Mouse (Mus musculus) CH12.LX (cell line): ENCODE measurements around the gene Aimp2. TPM values are rescaled to one million over a fixed set of nuclear protein-coding genes. Genes with fewer than 3 reads are reported as not detected.

Source experiments
- DNase-seq: peaks from one replicate; pipeline ENCODE4 v3.0.0-alpha.2; 2013; ENCODE audit errors: extremely low read depth
- H3K27ac ChIP-seq: 2 replicates; pipeline ENCODE4 v1.5.1; 2012; ENCODE audit warnings: low read depth, mild to moderate bottlenecking, control low read depth, moderate library complexity; ENCODE audit not compliant: insufficient read depth
- H3K27me3 ChIP-seq: replicated peaks from 2 replicates; pipeline ENCODE3; 2012; ENCODE audit warnings: inconsistent platforms
- H3K36me3 ChIP-seq, 2 experiments: replicated peaks in 1 of 2; 2 replicates each; pipeline versions ENCODE3 to v1.6.1; 2012; ENCODE audit warnings: inconsistent platforms in 1 of 2, low read length in 1 of 2, mild to moderate bottlenecking in 1 of 2, mixed read lengths in 1 of 2, moderate library complexity in 1 of 2; ENCODE audit not compliant: control insufficient read depth in 1 of 2, insufficient read depth in 1 of 2
- H3K4me1 ChIP-seq, 2 experiments: 2 replicates each; pipeline ENCODE4 v1.6.1; 2012; ENCODE audit warnings: inconsistent platforms in 1 of 2, moderate library complexity in 1 of 2; ENCODE audit not compliant: insufficient read depth in 2 of 2, control insufficient read depth in 1 of 2
- H3K4me2 ChIP-seq: 2 replicates; pipeline ENCODE4 v1.6.1; 2012; ENCODE audit warnings: low read depth, mild to moderate bottlenecking, control low read depth; ENCODE audit not compliant: poor library complexity, insufficient read depth, severe bottlenecking
- H3K4me3 ChIP-seq, 3 experiments: fragments of 150-350 bp in 1 of 3; sonication (generic) in 1 of 3; replicated peaks in 1 of 3; 2 replicates each; pipeline versions ENCODE3 to v1.5.1; 2011 to 2012; ENCODE audit warnings: low read depth in 2 of 3, low read length in 2 of 3, mild to moderate bottlenecking in 2 of 3, moderate library complexity in 2 of 3, control low read depth in 1 of 3, improper control_type of control experiment in 1 of 3, inconsistent platforms in 1 of 3, mixed read lengths in 1 of 3; ENCODE audit not compliant: poor library complexity in 1 of 3
- H3K79me2 ChIP-seq: replicated peaks from 2 replicates; pipeline ENCODE4 v1.6.1; 2012; ENCODE audit warnings: mild to moderate bottlenecking, moderate library complexity; ENCODE audit not compliant: control insufficient read depth, poor library complexity, insufficient read depth, severe bottlenecking; ENCODE audit errors: extremely low read depth
- H3K9ac ChIP-seq: 2 replicates; pipeline ENCODE4 v1.6.1; 2012; ENCODE audit warnings: low read depth, mild to moderate bottlenecking, control low read depth, moderate library complexity; ENCODE audit not compliant: insufficient read depth
- H3K9me3 ChIP-seq: replicated peaks from 2 replicates; pipeline ENCODE3; 2012; ENCODE audit warnings: low read length, inconsistent platforms, mixed read lengths
- BHLHE40 ChIP-seq: IDR thresholded peaks from 2 replicates; pipeline ENCODE4 v1.6.1; 2011; ENCODE audit warnings: mild to moderate bottlenecking, low read depth, low read length, improper control_type of control experiment
- CHD1 ChIP-seq: IDR thresholded peaks from 2 replicates; pipeline ENCODE4 v1.6.1; 2012; ENCODE audit warnings: low read depth, low read length, improper control_type of control experiment, inconsistent platforms
- CHD2 ChIP-seq: IDR thresholded peaks from 2 replicates; pipeline ENCODE4 v1.6.1; 2011; ENCODE audit warnings: low read length, improper control_type of control experiment
- ELF1 ChIP-seq: IDR thresholded peaks from 2 replicates; pipeline ENCODE4 v1.6.1; 2014; ENCODE audit warnings: low read depth, mild to moderate bottlenecking, inconsistent platforms, low read length, improper control_type of control experiment
- EP300 ChIP-seq: IDR thresholded peaks from 2 replicates; pipeline ENCODE4 v1.6.1; 2011; ENCODE audit warnings: low read length, improper control_type of control experiment
- ETS1 ChIP-seq: conservative IDR thresholded peaks from 2 replicates; pipeline ENCODE4 v1.6.1; 2012; ENCODE audit warnings: low read depth, mild to moderate bottlenecking, inconsistent platforms, low read length, improper control_type of control experiment, moderate library complexity
- GABPA ChIP-seq: IDR thresholded peaks from 2 replicates; pipeline ENCODE4 v1.6.1; 2012; ENCODE audit warnings: low read depth, low read length, improper control_type of control experiment, inconsistent platforms; ENCODE audit not compliant: insufficient replicate concordance
- HCFC1 ChIP-seq: IDR thresholded peaks from 2 replicates; pipeline ENCODE4 v1.6.1; 2012; ENCODE audit warnings: low read depth, mild to moderate bottlenecking, inconsistent platforms, low read length, improper control_type of control experiment
- IRF4 ChIP-seq: IDR thresholded peaks from 2 replicates; pipeline ENCODE4 v1.6.1; 2014; ENCODE audit warnings: low read depth, mild to moderate bottlenecking, inconsistent platforms, low read length, improper control_type of control experiment
- JUN ChIP-seq: IDR thresholded peaks from 2 replicates; pipeline ENCODE4 v1.6.1; 2011; ENCODE audit warnings: low read depth, mild to moderate bottlenecking, low read length, improper control_type of control experiment, moderate library complexity; ENCODE audit not compliant: insufficient read depth
- KAT2A ChIP-seq: IDR thresholded peaks from 2 replicates; pipeline ENCODE4 v1.6.1; 2012; ENCODE audit warnings: low read length, improper control_type of control experiment, inconsistent platforms; ENCODE audit not compliant: insufficient replicate concordance
- MAFK ChIP-seq: IDR thresholded peaks from 2 replicates; pipeline ENCODE4 v1.6.1; 2011; ENCODE audit warnings: low read length, improper control_type of control experiment; ENCODE audit not compliant: insufficient replicate concordance
- MAX ChIP-seq: IDR thresholded peaks from 2 replicates; pipeline ENCODE4 v1.6.1; 2011; ENCODE audit warnings: low read length, improper control_type of control experiment
- MAZ ChIP-seq: IDR thresholded peaks from 2 replicates; pipeline ENCODE4 v1.6.1; 2012; ENCODE audit warnings: low read depth, mild to moderate bottlenecking, inconsistent platforms, low read length, improper control_type of control experiment, moderate library complexity
- MXI1 ChIP-seq: IDR thresholded peaks from 2 replicates; pipeline ENCODE4 v1.6.1; 2011; ENCODE audit warnings: mild to moderate bottlenecking, low read depth, low read length, improper control_type of control experiment
- NELFE ChIP-seq: IDR thresholded peaks from 2 replicates; pipeline ENCODE4 v1.6.1; 2011; ENCODE audit warnings: low read depth, low read length, improper control_type of control experiment
- NRF1 ChIP-seq: IDR thresholded peaks from 2 replicates; pipeline ENCODE4 v1.6.1; 2014; ENCODE audit warnings: low read depth, mild to moderate bottlenecking, inconsistent platforms, low read length, improper control_type of control experiment, moderate library complexity
- SIN3A ChIP-seq: IDR thresholded peaks from 2 replicates; pipeline ENCODE4 v1.6.1; 2012; ENCODE audit warnings: low read length, improper control_type of control experiment, inconsistent platforms
- SMC3 ChIP-seq: IDR thresholded peaks from 2 replicates; pipeline ENCODE4 v1.6.1; 2011; ENCODE audit warnings: low read depth, low read length, improper control_type of control experiment
- TBP ChIP-seq: conservative IDR thresholded peaks from 2 replicates; pipeline ENCODE4 v1.6.1; 2011; ENCODE audit warnings: low read depth, low read length, improper control_type of control experiment
- USF1 ChIP-seq: IDR thresholded peaks from 2 replicates; pipeline ENCODE4 v1.6.1; 2014; ENCODE audit warnings: low read depth, mild to moderate bottlenecking, inconsistent platforms, low read length, improper control_type of control experiment
- ZC3H11A ChIP-seq: IDR thresholded peaks from 2 replicates; pipeline ENCODE4 v1.6.1; 2012; ENCODE audit warnings: low read depth, mild to moderate bottlenecking, inconsistent platforms, low read length, improper control_type of control experiment
- ZNF384 ChIP-seq: IDR thresholded peaks from 2 replicates; pipeline ENCODE4 v1.6.1; 2012; ENCODE audit warnings: low read depth, low read length, improper control_type of control experiment, inconsistent platforms
- dilution Hi-C: fragments of 300-500 bp; cut with MboI; formaldehyde crosslinking; loops from 2 replicates; pipeline ENCODE4 v1.14.3; 2020; ENCODE audit warnings: low sequenced_read_pairs; ENCODE audit not compliant: extremely low pct_unique_long_range_greater_than_20kb, extremely low pct_ligation_motif_present
- in situ Hi-C: fragments of 300-500 bp; cut with MboI; formaldehyde crosslinking; loops from 3 replicates; pipeline ENCODE4 v1.14.3; 2019; ENCODE audit warnings: low sequenced_read_pairs, low pct_ligation_motif_present, low pct_unique_long_range_greater_than_20kb, mixed read lengths
- polyA plus RNA-seq: library from polyadenylated mRNA; unstranded; fragments of >175 nt; gene quantifications from 2 replicates; pipeline ENCODE4 v1.2.1, GENCODE M21; 2012; ENCODE audit warnings: low read depth; ENCODE audit not compliant: insufficient read length
- total RNA-seq, 2 experiments: library from RNA; depleted of rRNA; stranded (reverse); fragments of 300-350 nt in 1 of 2; fragments of >200 nt in 1 of 2; gene quantifications; 2 replicates each; pipeline ENCODE4 v1.2.3; 2012 to 2014

The Aimp2 gene
- total and polyA plus RNA-seq, 3 experiments: 110 to 154 (median 111) TPM

- Histone ChIP-seq H3K27me3 (no peaks in the 10 kb centered on the region), H3K36me3 (peaks cover 46 to 78% of the 10 kb centered on the region in 2 experiments), H3K9me3 (no peaks in the 10 kb centered on the region), H3K4me1 (peaks cover 0 to under 1% of the 10 kb centered on the region in 2 experiments; a peak in 1 of 4 replicates), H3K9ac (no peak overlapping the region), H3K79me2 (peaks cover 20% of the 10 kb centered on the region), H3K4me3 (no peak overlapping the region), H3K27ac (no peak overlapping the region), H3K4me2 (no peak overlapping the region)
- no peak for DNase-seq
- in situ Hi-C loops (no loop called here), dilution Hi-C loops (no loop called here)
- TF ChIP-seq MAFK (no peak), ZNF384 (no peak), ELF1 (no peak), ETS1 (no peak)
These were observed 6.6 kb upstream of the Aimp2 start for GRCm38 (mm10) chr5:143916221-143916620.

- Histone ChIP-seq H3K27me3 (no peaks in the 10 kb centered on the region), H3K4me3 (peak overlapping the region; percentile 71 to 92 (median 87)), H3K9ac (peak overlapping the region; percentile 64), H3K9me3 (no peaks in the 10 kb centered on the region), H3K27ac (no peak overlapping the region), H3K36me3 (peaks cover 26 to 62% of the 10 kb centered on the region in 2 experiments)
- no peak for DNase-seq
- no peak for TF ChIP-seq MAZ
- TF ChIP-seq, all 38 proteins: peak for 0
- in situ Hi-C loops: no loop called here
- peaks cover 6 to 18% of the 10 kb centered on the region in 2 experiments for H3K4me1 ChIP-seq
- peaks cover 52% of the 10 kb centered on the region for H3K79me2 ChIP-seq
- dilution Hi-C loops: no loop called here
- H3K4me2 ChIP-seq: peak overlapping the region; percentile 91
These were observed 721 bp downstream of the Aimp2 start for GRCm38 (mm10) chr5:143908926-143909325.

- no peak overlapping the region for H3K27ac ChIP-seq
- TF ChIP-seq NELFE (no peak), BHLHE40 (no peak), JUN (no peak), IRF4 (no peak), HCFC1 (no peak), TBP (no peak), USF1 (no peak), MXI1 (no peak), SMC3 (no peak), EP300 (no peak), ELF1 (no peak), KAT2A (no peak), CHD1 (no peak), NRF1 (no peak), GABPA (no peak), MAX (no peak), CHD2 (no peak), SIN3A (no peak), ZC3H11A (no peak)
- TF ChIP-seq, all 38 proteins: peak for 0
- in situ Hi-C loops: no loop called here
- Histone ChIP-seq H3K79me2 (peaks cover 34% of the 10 kb centered on the region), H3K27me3 (no peaks in the 10 kb centered on the region), H3K4me3 (no peak overlapping the region), H3K36me3 (peaks cover 44 to 66% of the 10 kb centered on the region in 2 experiments), H3K4me1 (peaks cover 6 to 18% of the 10 kb centered on the region in 2 experiments), H3K9ac (no peak overlapping the region), H3K4me2 (no peak overlapping the region), H3K9me3 (no peaks in the 10 kb centered on the region)
- DNase-seq: no peak
- dilution Hi-C loops: no loop called here
These were observed 3.2 kb downstream of the Aimp2 start for GRCm38 (mm10) chr5:143906429-143906828.
